Mouse (Mus musculus) lung, postnatal 14 days (tissue): ENCODE measurements around the gene Adcy2.

Experiments
- DNase-seq: peaks from one replicate; pipeline ENCODE4 v3.0.0; 2021

Adcy2 gene

GRCm38 (mm10) chr13:68815704-68816477 is 183.4 kb downstream of the Adcy2 start:
- no peak for DNase-seq

GRCm38 (mm10) chr13:68811185-68811584 is 188.2 kb downstream of the Adcy2 start:
- DNase-seq: no peak

- DNase-seq: peak; percentile 22
These were observed 199.6 kb downstream of the Adcy2 start for GRCm38 (mm10) chr13:68799777-68800176.

GRCm38 (mm10) chr13:68793286-68793685 is 206.1 kb downstream of the Adcy2 start:
- DNase-seq: peak; percentile 59

GRCm38 (mm10) chr13:68787286-68788061 is 211.9 kb downstream of the Adcy2 start:
- peak; percentile 7 for DNase-seq

- DNase-seq: no peak
These were observed 216.2 kb downstream of the Adcy2 start for GRCm38 (mm10) chr13:68783096-68783495.

GRCm38 (mm10) chr13:68778011-68778672 is 221.2 kb downstream of the Adcy2 start:
- no peak for DNase-seq

GRCm38 (mm10) chr13:68773599-68774211 is 225.6 kb downstream of the Adcy2 start:
- DNase-seq: no peak

- peak; percentile 29 for DNase-seq
These were observed 230.8 kb downstream of the Adcy2 start for GRCm38 (mm10) chr13:68768588-68768987.

GRCm38 (mm10) chr13:68765896-68766578 is 233.3 kb downstream of the Adcy2 start:
- no peak for DNase-seq

- no peak for DNase-seq
These were observed 234.7 kb downstream of the Adcy2 start for GRCm38 (mm10) chr13:68764614-68765013.

GRCm38 (mm10) chr13:68749801-68750200 is 249.5 kb downstream of the Adcy2 start:
- no peak for DNase-seq

GRCm38 (mm10) chr13:68749370-68749769 is 250.0 kb downstream of the Adcy2 start:
- no peak for DNase-seq

GRCm38 (mm10) chr13:68745426-68745825 is 253.9 kb downstream of the Adcy2 start:
- no peak for DNase-seq

GRCm38 (mm10) chr13:68712661-68713060 is 286.7 kb downstream of the Adcy2 start:
- no peak for DNase-seq

- no peak for DNase-seq
These were observed 292.0 kb downstream of the Adcy2 start for GRCm38 (mm10) chr13:68707296-68707747.

- DNase-seq: no peak
These were observed 314.4 kb downstream of the Adcy2 start for GRCm38 (mm10) chr13:68684919-68685318.

GRCm38 (mm10) chr13:68680429-68680828 is 318.9 kb downstream of the Adcy2 start:
- no peak for DNase-seq

GRCm38 (mm10) chr13:68642786-68643185 is 356.6 kb downstream of the Adcy2 start:
- no peak for DNase-seq

- DNase-seq: no peak
These were observed 372.3 kb downstream of the Adcy2 start for GRCm38 (mm10) chr13:68627041-68627440.

GRCm38 (mm10) chr13:68622792-68623191 is 376.5 kb downstream of the Adcy2 start:
- DNase-seq: no peak

- no peak for DNase-seq
These were observed 391.5 kb downstream of the Adcy2 start for GRCm38 (mm10) chr13:68607652-68608405.
